Mouse (Mus musculus) spleen, adult 2 months (tissue): ENCODE measurements around the gene S1pr5.

Experiments
- CTCF ChIP-seq: fragments of 200-500 bp; IDR thresholded peaks from 2 replicates; pipeline ENCODE4 v1.5.1; 2011; ENCODE audit warnings: mild to moderate bottlenecking, inconsistent platforms; ENCODE audit not compliant: insufficient read depth, insufficient read length, insufficient replicate concordance; ENCODE audit errors: extremely low read depth
- POLR2A ChIP-seq: fragments of 200-500 bp; IDR thresholded peaks from 2 replicates; pipeline ENCODE4 v1.6.1; 2011; ENCODE audit warnings: low read depth, low read length, inconsistent platforms

- TF ChIP-seq POLR2A (no peak), CTCF (no peak)
Observed at GRCm38 (mm10) chr9:21216050-21216841, 32.0 kb downstream of the S1pr5 start.
